Comparison of ENCODE assay signal across 22 mouse cellular contexts in the genomic region with DNA sequence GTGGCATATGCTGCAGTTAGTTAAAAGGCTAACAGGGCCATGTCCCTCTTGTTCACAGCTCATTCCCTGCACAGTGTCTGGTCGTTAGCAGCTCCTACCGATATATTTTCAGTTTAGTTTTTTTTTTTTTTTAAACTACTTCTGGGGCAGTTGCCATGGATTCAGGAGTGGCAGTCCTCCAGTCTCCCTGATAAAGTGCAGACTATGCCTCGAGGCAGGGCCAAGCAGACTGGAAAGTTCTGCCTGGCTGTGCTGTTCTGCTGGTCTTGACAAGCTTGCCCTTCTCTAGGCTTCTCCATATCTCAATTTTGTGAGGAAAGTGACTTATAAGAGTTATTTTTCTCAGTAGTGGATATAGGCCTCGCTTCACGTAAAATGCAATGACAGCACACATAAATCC.
DNase-seq lines count a peak whose midpoint lies in the region; ATAC-seq lines count a peak whose summit lies in the region.
"Had no signal": no experiment of that assay in that cellular context is flagged by ENCODE, and none has a peak within 500 bp of the region (broad histone marks: within the 10 kb centered on the region; RNA-seq: fewer than 3 reads in every experiment).

No protein-coding gene starts in this region.

- no peak for DNase-seq in neural tube, embryonic 10.5 days (ENCODE audit: extremely low spot score, low spot score)
- DNase-seq in left cerebral cortex, postnatal 10 days (ENCODE audit: extremely low spot score in 1 of 2, low spot score in 2 of 2): no peak
- DNase-seq in adrenal gland, postnatal 14 days: no peak
- DNase-seq: adrenal gland, adult 2 months; cerebellum, adult 11 months; kidney, adult 9 months; kidney, postnatal 4 days; layer of hippocampus, adult 9-11 months; lung, adult 18-20 months; lung, postnatal 36 days; right cerebral cortex, adult 18-20 months; thymus, adult 18-20 months had no signal

- no peak for ATAC-seq in heart, embryonic 13.5 days (ENCODE audit: extremely low read depth, insufficient number of reproducible peaks, low FRiP score, low TSS enrichment)
- no peak for ATAC-seq in heart, embryonic 11.5 days (replicated peaks; ENCODE audit: insufficient number of reproducible peaks, low FRiP score, low TSS enrichment)
- 0 out of 2 replicates have a peak, but pooled peaks have one; percentile 32 for ATAC-seq in neural tube, embryonic 14.5 days (ENCODE audit: low read depth)
- ATAC-seq in heart, embryonic 15.5 days (replicated peaks; ENCODE audit: insufficient number of reproducible peaks, insufficient read depth, low FRiP score, low read depth): peak; percentile 60; the same call in 1 of the 2 replicates

- peaks cover 6% of the 10 kb centered on the region for H3K36me3 ChIP-seq in heart, embryonic 13.5 days
- no peaks in the 10 kb centered on the region for H3K36me3 ChIP-seq in heart, embryonic 11.5 days (ENCODE audit: control insufficient read depth, insufficient read depth, low read length)
- H3K36me3 ChIP-seq in neural tube, embryonic 14.5 days (ENCODE audit: control insufficient read depth, insufficient read depth, low read length): no peaks in the 10 kb centered on the region
- no peaks in the 10 kb centered on the region for H3K36me3 ChIP-seq in heart, embryonic 15.5 days
- H3K36me3 ChIP-seq: embryonic facial prominence, embryonic 12.5 days; limb, embryonic 10.5 days; midbrain, embryonic 10.5 days; neural tube, embryonic 12.5 days had no signal

- H3K9ac ChIP-seq in heart, embryonic 13.5 days: no peak overlapping the region
- no peak overlapping the region for H3K9ac ChIP-seq in heart, embryonic 11.5 days (ENCODE audit: low read depth, low read length)
- no peak overlapping the region for H3K9ac ChIP-seq in neural tube, embryonic 14.5 days (replicated peaks; ENCODE audit: low read depth, low read length)
- H3K9ac ChIP-seq in heart, embryonic 15.5 days: no peak overlapping the region
- H3K9ac ChIP-seq: embryonic facial prominence, embryonic 12.5 days; neural tube, embryonic 12.5 days had no signal

- intact Hi-C loops in left cerebral cortex, postnatal 10 days (cut with DNase I): no loop called here

- H3K9me3 ChIP-seq in heart, embryonic 13.5 days: peaks cover 10% of the 10 kb centered on the region; the same call in 1 of the 2 replicates
- peaks cover 3% of the 10 kb centered on the region; the same call in 1 of the 2 replicates for H3K9me3 ChIP-seq in heart, embryonic 11.5 days (replicated peaks; ENCODE audit: control insufficient read depth, low read length)
- H3K9me3 ChIP-seq in neural tube, embryonic 14.5 days (ENCODE audit: control insufficient read depth, low read length): no peaks in the 10 kb centered on the region; the same call in 1 of the 2 replicates
- H3K9me3 ChIP-seq in heart, embryonic 15.5 days (replicated peaks): no peaks in the 10 kb centered on the region
- H3K9me3 ChIP-seq: limb, embryonic 10.5 days had no signal

- H3K27ac ChIP-seq in heart, embryonic 13.5 days (replicated peaks): peak overlapping the region; percentile 65
- no peak overlapping the region for H3K27ac ChIP-seq in heart, embryonic 11.5 days (ENCODE audit: low read depth, low read length)
- no peak overlapping the region for H3K27ac ChIP-seq in neural tube, embryonic 14.5 days (ENCODE audit: low read depth, low read length)
- H3K27ac ChIP-seq in heart, embryonic 15.5 days: peak overlapping the region; percentile 64
- H3K27ac ChIP-seq: embryonic facial prominence, embryonic 12.5 days; left cerebral cortex, adult 2 months; limb, embryonic 10.5 days; midbrain, embryonic 10.5 days; neural tube, embryonic 12.5 days had no signal

- H3K27me3 ChIP-seq in heart, embryonic 13.5 days (replicated peaks): no peaks in the 10 kb centered on the region
- no peaks in the 10 kb centered on the region for H3K27me3 ChIP-seq in heart, embryonic 11.5 days (ENCODE audit: control insufficient read depth, insufficient read depth, low read length)
- no peaks in the 10 kb centered on the region for H3K27me3 ChIP-seq in neural tube, embryonic 14.5 days (ENCODE audit: control insufficient read depth, insufficient read depth, low read length)
- no peaks in the 10 kb centered on the region for H3K27me3 ChIP-seq in heart, embryonic 15.5 days
- H3K27me3 ChIP-seq: embryonic facial prominence, embryonic 12.5 days; neural tube, embryonic 12.5 days had no signal

- 38% methylated on average over 5 of the region's 5 CpGs for WGBS in heart, embryonic 13.5 days
- WGBS in heart, embryonic 11.5 days (ENCODE audit: insufficient replicate concordance): 47% methylated on average over 5 of the region's 5 CpGs
- whole genome bisulfite sequencing in neural tube, embryonic 14.5 days: 67% methylated on average over 5 of the region's 5 CpGs
- 50% methylated on average over 5 of the region's 5 CpGs for WGBS in heart, embryonic 15.5 days

- H3K4me3 ChIP-seq in heart, embryonic 13.5 days: no peak overlapping the region
- H3K4me3 ChIP-seq in heart, embryonic 11.5 days (ENCODE audit: low read depth, low read length): no peak overlapping the region
- no peak overlapping the region for H3K4me3 ChIP-seq in neural tube, embryonic 14.5 days (ENCODE audit: low read depth, low read length)
- no peak overlapping the region for H3K4me3 ChIP-seq in heart, embryonic 15.5 days
- H3K4me3 ChIP-seq: embryonic facial prominence, embryonic 12.5 days; erythroblast, embryonic 14.5 days; left cerebral cortex, adult 2 months; limb, embryonic 10.5 days; midbrain, embryonic 10.5 days; neural tube, embryonic 12.5 days had no signal

- H3K4me2 ChIP-seq in heart, embryonic 13.5 days: no peak overlapping the region
- H3K4me2 ChIP-seq in heart, embryonic 11.5 days: no peak overlapping the region
- no peak overlapping the region for H3K4me2 ChIP-seq in neural tube, embryonic 14.5 days (ENCODE audit: low read depth, low read length)
- H3K4me2 ChIP-seq in heart, embryonic 15.5 days: no peak overlapping the region
- H3K4me2 ChIP-seq: embryonic facial prominence, embryonic 12.5 days; neural tube, embryonic 12.5 days had no signal

- H3K4me1 ChIP-seq in heart, embryonic 13.5 days: peaks cover 26% of the 10 kb centered on the region
- H3K4me1 ChIP-seq in heart, embryonic 11.5 days (ENCODE audit: control insufficient read depth, insufficient read depth, low read length): no peaks in the 10 kb centered on the region
- peaks cover 3% of the 10 kb centered on the region for H3K4me1 ChIP-seq in neural tube, embryonic 14.5 days (ENCODE audit: control insufficient read depth, insufficient read depth, low read length)
- peaks cover 15% of the 10 kb centered on the region for H3K4me1 ChIP-seq in heart, embryonic 15.5 days (replicated peaks)
- H3K4me1 ChIP-seq: midbrain, embryonic 10.5 days; neural tube, embryonic 12.5 days had no signal

Comparison
In these comparisons a context has a peak if more than half of its experiments do, and no peak if none do; other contexts are left out.
1. ATAC-seq: peak in neural tube, embryonic 14.5 days (single experiment) and heart, embryonic 15.5 days (single experiment); none in heart, embryonic 13.5 days (single experiment) and heart, embryonic 11.5 days (single experiment).
2. H3K27ac ChIP-seq: peak in heart, embryonic 13.5 days (single experiment) and heart, embryonic 15.5 days (single experiment); none in heart, embryonic 11.5 days (single experiment) and neural tube, embryonic 14.5 days (single experiment).